Mouse (Mus musculus) midbrain, embryonic 11.5 days (tissue): ENCODE measurements around the gene Pecam1. TPM values are rescaled to one million over a fixed set of nuclear protein-coding genes. Genes with fewer than 3 reads are reported as not detected.
"Not testable (repeated sequence)": the region's sequence is repeated elsewhere in the genome, so short reads cannot be mapped to it uniquely, and the experiment has no call there.

Experiments
- ATAC-seq: fragments of 200-750 bp; cut with Nextera tagmentation; 2 replicates; pipeline ENCODE4 v1.8.0; 2017; ENCODE audit warnings: moderate TSS enrichment, moderate library complexity; ENCODE audit not compliant: low FRiP score
- DNase-seq: peaks from one replicate; pipeline ENCODE4 v3.0.0; 2015; ENCODE audit warnings: low spot score; ENCODE audit errors: missing footprints
- H3K27ac ChIP-seq: fragments of 300-500 bp; sonication (generic); 2 replicates; pipeline ENCODE4 v1.5.1; 2014; ENCODE audit warnings: low read depth, low read length
- H3K27me3 ChIP-seq: fragments of 300-500 bp; sonication (generic); 2 replicates; pipeline ENCODE4 v1.6.1; 2014; ENCODE audit warnings: mild to moderate bottlenecking, low read length, moderate library complexity, mixed read lengths; ENCODE audit not compliant: control insufficient read depth, insufficient read depth
- H3K36me3 ChIP-seq: fragments of 300-500 bp; sonication (generic); 2 replicates; pipeline ENCODE4 v1.6.1; 2014; ENCODE audit warnings: mild to moderate bottlenecking, low read length, moderate library complexity, mixed read lengths; ENCODE audit not compliant: control insufficient read depth, insufficient read depth
- H3K4me1 ChIP-seq: fragments of 300-500 bp; sonication (generic); 2 replicates; pipeline ENCODE4 v1.6.1; 2014; ENCODE audit warnings: low read length; ENCODE audit not compliant: control insufficient read depth, insufficient read depth
- H3K4me2 ChIP-seq: fragments of 300-500 bp; sonication (generic); 2 replicates; pipeline ENCODE4 v1.6.1; 2014; ENCODE audit warnings: mild to moderate bottlenecking, moderate library complexity
- H3K4me3 ChIP-seq: fragments of 300-500 bp; sonication (generic); 2 replicates; pipeline ENCODE4 v1.5.1; 2014; ENCODE audit warnings: low read depth, low read length
- H3K9ac ChIP-seq: fragments of 300-500 bp; sonication (generic); 2 replicates; pipeline ENCODE4 v1.6.1; 2014; ENCODE audit warnings: low read length
- H3K9me3 ChIP-seq: fragments of 300-500 bp; sonication (generic); 2 replicates; pipeline ENCODE4 v1.6.1; 2016; ENCODE audit warnings: low read length; ENCODE audit not compliant: control insufficient read depth
- WGBS: fragments of 180-500 bp; shearing (Covaris S2); extraction: QIAGEN DNeasy Blood & Tissue Kit; methylation state at CpG from one replicate; pipeline ENCODE4 v1.1.7; 2014; 5-methylcytosine and 5-hydroxymethylcytosine counted together
- polyA plus RNA-seq: library from polyadenylated mRNA; unstranded; fragments of >200 nt; fragmentation: Nextera tagmentation; extraction: Ambion mirVana; gene quantifications from 2 replicates; pipeline ENCODE4 v1.2.1, GENCODE M21; 2014

Gene Pecam1
- polyA plus RNA-seq, 1 experiment from 2014 or later = 19.8 TPM

DNA sequence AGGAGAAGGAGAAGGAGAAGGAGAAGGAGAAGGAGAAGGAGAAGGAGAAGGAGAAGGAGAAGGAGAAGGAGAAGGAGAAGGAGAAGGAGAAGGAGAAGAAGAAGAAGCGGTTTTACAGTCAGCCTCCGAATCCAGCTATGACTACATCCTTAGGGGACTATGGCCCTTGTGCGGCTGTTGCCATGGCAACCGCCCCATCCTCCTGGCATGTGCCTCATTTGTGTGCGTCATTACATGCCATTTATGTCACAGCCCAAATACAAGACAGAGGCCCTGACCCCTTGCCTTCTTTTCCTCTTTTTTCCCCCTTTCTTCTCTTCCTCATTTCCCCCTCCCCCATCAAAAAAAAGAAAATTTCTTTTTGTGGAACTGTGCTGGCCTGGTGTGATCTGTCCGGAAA is 9.2 kb downstream of the Pecam1 start:
- DNase-seq = peak; percentile 93
- Histone ChIP-seq H3K9me3 (no peaks in the 10 kb centered on the region), H3K4me2 (no peak overlapping the region), H3K27ac (no peak overlapping the region), H3K9ac (no peak overlapping the region), H3K36me3 (no peaks in the 10 kb centered on the region), H3K4me1 (peaks cover 14% of the 10 kb centered on the region), H3K4me3 (no peak overlapping the region), H3K27me3 (no peaks in the 10 kb centered on the region)
- 49% methylated on average over 6 of the region's 6 CpGs for WGBS
- ATAC-seq = no peak

DNA sequence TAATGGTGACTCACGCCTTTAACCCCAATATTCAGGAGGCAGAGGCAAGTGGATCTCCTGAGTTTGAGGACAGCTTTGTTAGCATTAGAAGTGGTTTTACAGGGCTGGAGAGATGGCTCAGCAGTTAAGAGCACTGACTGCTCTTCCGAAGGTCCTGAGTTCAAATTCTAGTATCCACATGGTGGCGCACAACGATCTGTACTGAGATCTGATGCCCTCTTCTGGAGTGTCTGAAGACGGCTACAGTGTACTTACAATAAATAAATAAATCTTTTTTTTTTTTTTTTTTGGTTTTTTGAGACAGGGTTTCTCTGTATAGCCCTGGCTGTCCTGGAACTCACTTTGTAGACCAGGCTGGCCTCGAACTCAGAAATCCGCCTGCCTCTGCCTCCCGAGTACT is 9.7 kb downstream of the Pecam1 start:
- not testable (repeated sequence) for H3K9ac ChIP-seq, H3K27ac ChIP-seq, ATAC-seq, H3K4me3 ChIP-seq, H3K27me3 ChIP-seq, H3K9me3 ChIP-seq, H3K36me3 ChIP-seq, H3K4me2 ChIP-seq, DNase-seq
- H3K4me1 ChIP-seq = peaks cover 14% of the 10 kb centered on the region
- WGBS = 88% methylated on average over 5 of the region's 8 CpGs

DNA sequence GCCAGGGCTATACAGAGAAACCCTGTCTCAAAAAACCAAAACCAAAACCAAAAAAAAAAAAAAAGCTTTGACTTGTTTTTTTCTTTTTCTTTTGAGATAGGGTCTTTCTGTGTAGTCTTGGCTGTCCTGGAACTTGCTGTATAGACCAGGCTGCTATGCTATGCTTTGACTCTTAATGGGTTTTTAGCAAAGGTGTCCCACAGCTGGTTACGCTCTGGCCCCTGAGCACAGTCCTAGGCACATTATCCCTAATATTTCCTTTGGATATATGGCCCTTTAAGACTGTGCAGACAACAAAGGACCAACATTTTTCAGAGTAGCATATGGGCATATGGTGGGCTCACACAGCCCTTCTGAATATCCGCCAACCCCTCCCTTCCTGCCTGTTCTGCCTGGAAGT is 11.3 kb downstream of the Pecam1 start:
- Histone ChIP-seq H3K27me3 (no peaks in the 10 kb centered on the region), H3K27ac (no peak overlapping the region), H3K4me2 (no peak overlapping the region), H3K9me3 (no peaks in the 10 kb centered on the region), H3K9ac (no peak overlapping the region), H3K4me1 (peaks cover 14% of the 10 kb centered on the region), H3K4me3 (no peak overlapping the region), H3K36me3 (no peaks in the 10 kb centered on the region)
- ATAC-seq (no peak), DNase-seq (peak; percentile 73)
- 89% methylated on average over 2 of the region's 2 CpGs for WGBS

DNA sequence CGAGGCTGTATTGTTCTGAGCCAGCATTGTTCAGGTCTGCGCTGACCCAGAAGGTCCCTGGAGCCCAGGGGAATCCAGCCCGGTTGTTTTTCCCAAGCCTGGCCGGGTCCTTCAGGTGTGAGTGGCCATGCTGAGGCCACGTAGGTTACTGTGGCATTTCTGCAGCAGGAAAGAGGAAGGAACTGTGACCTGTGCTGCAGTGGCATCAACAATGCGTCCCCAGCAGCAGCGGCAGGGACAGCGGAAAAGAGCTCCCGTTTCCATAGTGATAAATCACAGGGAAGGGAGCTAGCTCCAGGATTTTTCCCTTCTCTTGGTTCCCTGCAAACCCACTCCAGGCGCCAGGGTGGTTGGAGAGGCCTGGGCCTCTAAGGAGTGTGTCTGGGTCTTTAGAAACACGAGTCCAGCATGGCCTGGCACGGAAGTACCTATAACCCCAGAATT is 13.2 kb downstream of the Pecam1 start:
- H3K4me3 ChIP-seq = no peak overlapping the region

DNA sequence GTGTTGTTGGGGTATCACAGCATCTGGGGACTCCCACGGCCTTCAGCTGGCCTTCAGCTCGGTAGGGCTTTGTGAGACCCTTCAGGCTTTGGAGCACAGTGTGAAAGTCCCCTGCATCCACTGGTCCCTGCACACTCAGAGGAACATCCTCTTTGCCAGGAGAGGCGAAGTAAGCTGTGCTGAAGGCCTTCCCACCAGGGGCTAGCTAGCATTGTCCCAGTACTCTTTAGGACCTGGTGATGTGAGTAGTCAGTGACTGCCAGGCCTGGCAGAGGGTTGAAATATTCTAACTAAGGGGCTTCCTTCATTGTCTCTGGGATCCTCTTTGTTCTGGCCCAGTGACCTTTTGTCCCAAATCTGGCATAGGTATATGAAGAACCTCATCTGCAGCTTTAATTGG is 13.8 kb downstream of the Pecam1 start:
- ATAC-seq (no peak), DNase-seq (peak; percentile 90)
- 19% methylated on average over 3 of the region's 3 CpGs for WGBS
- Histone ChIP-seq H3K27me3 (no peaks in the 10 kb centered on the region), H3K9me3 (no peaks in the 10 kb centered on the region), H3K4me3 (no peak overlapping the region), H3K27ac (peak overlapping the region; percentile 50; the same call in 1 of the 2 replicates), H3K4me2 (no peak overlapping the region; the same call in 1 of the 2 replicates), H3K9ac (peak overlapping the region; percentile 47), H3K36me3 (no peaks in the 10 kb centered on the region), H3K4me1 (peaks cover 14% of the 10 kb centered on the region)

More for the DNA sequence above, 13.2 kb downstream of the Pecam1 start:
- H3K27me3 ChIP-seq = no peaks in the 10 kb centered on the region
- H3K4me2 ChIP-seq = peak overlapping the region; percentile 23
- H3K9me3 ChIP-seq = no peaks in the 10 kb centered on the region
- 8% methylated on average over 12 of the region's 12 CpGs for WGBS
- ATAC-seq = peak; percentile 62; the same call in 1 of the 2 replicates
- H3K9ac ChIP-seq = peak overlapping the region; percentile 47
- peaks cover 14% of the 10 kb centered on the region for H3K4me1 ChIP-seq
- DNase-seq = peak; percentile 90
- no peaks in the 10 kb centered on the region for H3K36me3 ChIP-seq
- peak overlapping the region; percentile 50; the same call in 1 of the 2 replicates for H3K27ac ChIP-seq

DNA sequence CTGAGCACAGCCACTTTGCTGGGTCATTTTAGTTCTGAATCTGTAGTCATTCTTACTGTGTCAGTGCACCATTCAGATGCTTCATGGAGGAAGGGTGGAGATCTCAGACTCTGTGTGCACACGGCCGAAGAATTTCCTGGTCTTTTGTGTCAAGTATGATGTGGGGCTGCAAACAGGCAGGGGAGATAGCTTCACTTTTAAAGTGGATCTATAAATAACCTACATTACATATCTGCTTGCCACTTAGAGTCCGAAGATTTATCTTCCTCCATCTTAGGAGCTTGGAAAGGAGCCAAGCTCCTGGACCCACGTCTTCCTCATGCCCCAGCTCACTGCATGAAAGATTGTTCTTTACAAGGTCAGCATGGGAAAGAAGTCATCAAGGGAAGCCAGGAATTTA is 19.7 kb downstream of the Pecam1 start:
- Histone ChIP-seq H3K4me1 (no peaks in the 10 kb centered on the region; the same call in 1 of the 2 replicates), H3K4me3 (no peak overlapping the region), H3K9me3 (no peaks in the 10 kb centered on the region), H3K27ac (no peak overlapping the region), H3K4me2 (no peak overlapping the region), H3K9ac (no peak overlapping the region), H3K27me3 (no peaks in the 10 kb centered on the region), H3K36me3 (no peaks in the 10 kb centered on the region)
- ATAC-seq (no peak), DNase-seq (peak; percentile 17)
- 88% methylated on average over 4 of the region's 4 CpGs for WGBS

DNA sequence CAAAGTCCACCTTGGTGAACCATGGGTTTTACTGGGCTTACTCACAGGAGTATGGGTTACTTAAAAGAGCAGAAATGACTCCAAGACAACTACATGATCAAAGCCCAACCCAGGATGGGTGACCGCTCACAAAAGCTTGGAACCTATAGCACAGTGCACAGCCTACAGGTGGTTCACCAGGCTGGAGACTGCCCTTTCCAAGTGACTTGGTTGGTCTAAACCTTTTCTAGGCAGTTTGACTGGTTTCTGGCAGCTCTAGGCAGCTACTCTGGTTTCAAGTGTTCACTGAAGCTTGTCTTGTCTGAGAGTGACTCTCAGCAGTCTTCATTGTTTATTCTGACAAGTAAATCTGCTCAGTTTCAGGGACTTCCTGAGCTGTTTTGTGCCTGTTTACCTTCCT is 20.8 kb downstream of the Pecam1 start:
- Histone ChIP-seq H3K4me2 (no peak overlapping the region), H3K9me3 (no peaks in the 10 kb centered on the region), H3K4me1 (no peaks in the 10 kb centered on the region; the same call in 1 of the 2 replicates), H3K27ac (no peak overlapping the region), H3K36me3 (no peaks in the 10 kb centered on the region), H3K27me3 (no peaks in the 10 kb centered on the region), H3K9ac (no peak overlapping the region), H3K4me3 (no peak overlapping the region)
- DNase-seq (peak; percentile 77), ATAC-seq (no peak)
- 96% methylated on average over 1 of the region's 1 CpGs for WGBS

DNA sequence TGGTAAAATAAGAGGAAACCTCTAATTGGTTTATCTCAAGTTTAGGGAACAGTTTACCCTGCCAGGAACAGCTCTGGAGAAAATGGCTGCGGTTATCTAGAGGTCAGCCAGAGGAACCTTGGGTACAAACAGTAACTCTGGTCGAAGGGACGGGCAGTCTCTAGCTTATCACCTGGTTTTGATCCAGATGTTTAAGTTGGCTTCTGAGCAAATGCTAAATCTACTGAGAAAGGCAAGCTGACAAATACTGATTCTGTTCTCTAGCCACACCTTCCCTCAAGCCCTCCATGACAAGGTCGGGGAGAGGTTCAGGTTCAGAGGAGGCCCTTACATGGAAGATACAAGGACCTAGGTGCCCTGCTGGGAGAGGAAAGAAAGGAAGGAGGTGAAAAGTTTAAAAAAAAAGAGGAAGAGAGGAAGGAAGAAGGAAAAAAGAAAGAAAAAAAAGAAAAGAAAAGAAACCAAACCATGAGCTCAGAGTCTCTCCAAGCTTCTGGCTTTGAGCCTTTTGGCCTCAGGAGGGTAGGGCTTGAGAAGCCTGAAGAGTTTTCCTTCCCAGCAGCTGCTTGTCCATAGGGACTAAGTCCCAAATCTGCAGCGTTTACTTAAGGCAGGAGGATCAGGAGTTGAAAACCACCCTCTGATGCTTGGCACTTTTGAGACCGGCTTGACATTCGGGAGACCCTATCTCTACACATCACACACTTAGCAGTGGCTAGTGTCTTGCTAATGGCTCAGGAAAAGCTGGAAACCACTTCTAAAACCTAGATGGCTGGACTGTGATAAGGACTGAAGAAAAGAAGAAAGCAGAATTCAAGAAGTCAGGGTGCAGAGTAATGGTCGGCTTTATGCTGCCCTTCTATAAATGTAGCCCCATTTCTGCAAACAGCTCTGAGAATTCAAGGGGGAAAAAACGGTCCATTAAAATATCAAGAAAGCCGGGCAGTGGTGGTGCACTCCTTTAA is 21.7 kb downstream of the Pecam1 start:
- Histone ChIP-seq H3K9me3 (no peaks in the 10 kb centered on the region), H3K4me3 (no peak overlapping the region), H3K9ac (no peak overlapping the region), H3K4me2 (no peak overlapping the region), H3K27ac (no peak overlapping the region), H3K36me3 (no peaks in the 10 kb centered on the region), H3K27me3 (no peaks in the 10 kb centered on the region), H3K4me1 (no peaks in the 10 kb centered on the region; the same call in 1 of the 2 replicates)
- WGBS = 85% methylated on average over 10 of the region's 10 CpGs
- ATAC-seq = no peak
- DNase-seq = peak; percentile 78

DNA sequence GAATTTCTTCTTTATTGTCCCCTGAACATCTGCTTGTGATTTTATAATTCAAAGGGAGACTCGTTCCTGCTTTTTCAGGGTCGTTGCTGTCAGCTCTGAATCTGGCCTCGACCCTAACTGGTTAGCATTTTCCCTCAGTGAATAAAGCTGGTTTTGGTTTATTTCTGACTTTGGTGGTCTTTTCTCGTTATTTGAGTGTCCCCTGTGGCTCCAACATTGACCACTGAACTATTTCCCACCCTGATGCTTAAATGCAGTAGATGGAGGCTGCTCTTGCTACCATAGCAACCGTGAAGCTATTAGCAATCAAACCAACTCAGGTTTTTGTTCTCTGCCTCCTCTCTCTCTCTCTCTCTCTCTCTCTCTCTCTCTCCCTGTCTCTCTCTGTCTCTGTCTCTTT is 22.5 kb downstream of the Pecam1 start:
- H3K4me3 ChIP-seq = no peak overlapping the region
- no peak overlapping the region for H3K4me2 ChIP-seq
- H3K27me3 ChIP-seq = no peaks in the 10 kb centered on the region
- DNase-seq (peak; percentile 64), ATAC-seq (no peak)
- no peaks in the 10 kb centered on the region for H3K9me3 ChIP-seq
- WGBS = 51% methylated on average over 5 of the region's 5 CpGs
- no peak overlapping the region for H3K27ac ChIP-seq
- no peaks in the 10 kb centered on the region; the same call in 1 of the 2 replicates for H3K4me1 ChIP-seq
- no peak overlapping the region for H3K9ac ChIP-seq
- H3K36me3 ChIP-seq = no peaks in the 10 kb centered on the region
